Mouse (Mus musculus): ENCODE results near the gene Arrdc2. TPM values are rescaled to one million over a fixed set of nuclear protein-coding genes. Genes with fewer than 3 reads are reported as not detected.

The Arrdc2 gene
- polyA plus RNA-seq, 1 experiment from 2014 or later: 9.6 TPM

DNA sequence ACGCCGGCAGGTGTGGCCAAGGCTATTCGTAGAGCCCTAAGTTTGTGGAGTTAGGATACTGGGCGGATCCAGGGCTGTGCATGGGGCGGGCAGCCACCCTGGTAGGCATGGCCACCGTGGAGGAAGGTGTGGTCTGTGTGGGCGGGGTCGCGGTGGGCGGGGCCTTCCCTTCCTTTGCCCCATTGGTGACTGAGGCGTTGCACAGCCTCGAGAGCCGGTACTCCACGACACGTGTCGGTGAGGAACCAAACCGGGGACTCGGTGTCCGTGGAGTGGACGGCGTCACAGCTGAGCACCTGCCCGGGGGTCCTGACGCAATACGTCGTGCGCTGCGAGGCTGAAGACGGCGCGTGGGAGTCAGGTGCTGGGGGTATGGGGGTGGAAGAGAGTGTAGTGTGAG lies 22.8 kb downstream of the Arrdc2 start:
- Histone ChIP-seq H3K9me3 (no peaks in the 10 kb centered on the region), H3K9ac (replicated peaks) (no peak overlapping the region), H3K27me3 (peaks cover 2% of the 10 kb centered on the region; the same call in 1 of the 2 replicates), H3K4me1 (peaks cover 4% of the 10 kb centered on the region; the same call in 1 of the 2 replicates), H3K4me2 (replicated peaks) (0 out of 2 replicates have a peak overlapping the region, but pooled peaks have one; percentile 14), H3K27ac (replicated peaks) (no peak overlapping the region), H3K4me3 (0 out of 2 replicates have a peak overlapping the region, but pooled peaks have one; percentile 14), H3K36me3 (no peaks in the 10 kb centered on the region)
- peak; percentile 39; the same call in 1 of the 2 replicates for ATAC-seq (replicated peaks)
- WGBS: 8% methylated on average over 29 of the region's 30 CpGs

DNA sequence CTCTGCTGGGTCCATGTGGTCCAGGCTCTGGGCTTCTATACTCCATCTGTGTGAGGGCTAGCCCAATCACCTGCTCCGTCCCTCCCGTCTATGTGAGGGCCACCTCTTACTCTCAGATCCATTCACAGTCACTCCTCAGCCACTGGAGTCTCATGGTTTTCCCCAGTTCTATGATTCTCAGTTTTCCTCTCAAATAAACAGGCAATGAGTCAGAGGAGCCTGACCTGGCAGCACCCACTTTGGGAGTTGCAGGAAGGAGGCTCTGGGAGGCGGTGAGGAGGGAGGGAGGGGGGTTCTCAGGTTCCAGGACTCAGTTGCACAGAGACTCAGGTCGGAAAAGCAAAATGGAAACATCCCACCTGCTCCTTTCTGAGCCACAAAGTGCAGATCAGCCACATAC lies 26.6 kb downstream of the Arrdc2 start:
- 71% methylated on average over 4 of the region's 4 CpGs for WGBS
- H3K9ac ChIP-seq (replicated peaks): no peak overlapping the region
- no peaks in the 10 kb centered on the region for H3K36me3 ChIP-seq
- no peaks in the 10 kb centered on the region; the same call in 1 of the 2 replicates for H3K27me3 ChIP-seq
- H3K9me3 ChIP-seq: no peaks in the 10 kb centered on the region
- H3K4me2 ChIP-seq (replicated peaks): no peak overlapping the region
- H3K27ac ChIP-seq (replicated peaks): no peak overlapping the region
- H3K4me3 ChIP-seq: no peak overlapping the region
- no peak for ATAC-seq (replicated peaks)
- peaks cover 4% of the 10 kb centered on the region; the same call in 1 of the 2 replicates for H3K4me1 ChIP-seq

DNA sequence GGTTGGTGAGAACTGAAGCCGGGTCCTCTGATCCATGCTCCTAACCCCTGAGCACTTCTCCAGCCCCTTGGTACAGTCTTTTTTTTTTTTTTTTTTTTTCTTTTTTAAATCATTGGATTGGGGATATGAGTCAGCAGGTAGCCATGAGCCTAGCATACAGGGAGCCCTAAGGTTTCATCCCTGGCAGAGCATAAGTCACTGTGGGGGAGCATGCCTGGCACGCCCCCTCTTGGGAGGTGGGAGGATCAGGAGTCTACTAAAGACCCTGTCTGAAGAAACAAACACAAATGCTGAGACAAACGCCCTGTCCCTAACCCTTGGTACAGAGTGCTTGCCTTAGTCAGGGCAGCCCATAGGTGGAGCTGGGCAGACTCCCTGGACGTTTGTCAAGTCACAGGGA lies 27.5 kb downstream of the Arrdc2 start:
- no peak for ATAC-seq (replicated peaks)
- H3K27ac ChIP-seq (replicated peaks): no peak overlapping the region
- no peaks in the 10 kb centered on the region for H3K9me3 ChIP-seq
- no peak overlapping the region for H3K9ac ChIP-seq (replicated peaks)
- no peaks in the 10 kb centered on the region; the same call in 1 of the 2 replicates for H3K27me3 ChIP-seq
- no peaks in the 10 kb centered on the region for H3K36me3 ChIP-seq
- H3K4me1 ChIP-seq: peaks cover 4% of the 10 kb centered on the region; the same call in 1 of the 2 replicates
- no peak overlapping the region for H3K4me3 ChIP-seq
- WGBS: 45% methylated on average over 4 of the region's 4 CpGs
- H3K4me2 ChIP-seq (replicated peaks): no peak overlapping the region

DNA sequence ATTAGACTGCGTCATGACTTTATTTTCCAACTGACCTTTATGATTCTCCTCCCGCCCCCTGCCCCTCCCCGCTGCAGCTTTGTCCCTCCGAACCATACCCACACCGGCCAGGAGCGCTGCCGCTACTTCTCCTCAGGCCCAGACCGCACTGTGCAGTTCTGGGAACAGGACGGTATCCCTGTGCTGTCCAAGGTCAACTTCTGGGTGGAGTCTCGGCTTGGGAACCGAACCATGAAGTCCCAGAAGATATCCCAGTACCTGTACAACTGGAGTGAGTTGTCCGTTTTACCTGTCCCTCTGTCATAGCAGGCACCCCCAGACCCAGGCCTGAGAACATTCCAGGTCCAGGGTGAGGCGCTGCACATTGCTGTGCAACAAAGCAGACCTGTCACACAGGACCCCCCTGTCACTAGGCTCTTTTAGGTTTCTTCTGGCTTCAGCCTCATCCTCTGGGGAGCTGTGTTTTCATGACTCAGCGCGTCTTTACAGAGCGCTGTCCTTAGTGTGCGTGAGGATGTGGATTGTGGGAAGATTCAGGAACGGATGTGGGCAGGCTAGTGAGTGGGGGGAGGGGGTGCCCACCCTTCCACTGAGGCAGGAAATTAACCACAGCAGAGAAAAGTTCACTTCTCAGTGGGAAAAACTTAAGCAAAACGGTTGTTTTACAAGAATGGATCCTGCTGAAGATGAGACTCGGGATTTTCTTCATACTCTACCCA lies 28.4 kb downstream of the Arrdc2 start:
- Histone ChIP-seq H3K9ac (replicated peaks) (no peak overlapping the region), H3K36me3 (no peaks in the 10 kb centered on the region), H3K4me3 (no peak overlapping the region), H3K4me1 (no peaks in the 10 kb centered on the region), H3K4me2 (replicated peaks) (no peak overlapping the region), H3K9me3 (no peaks in the 10 kb centered on the region), H3K27ac (replicated peaks) (no peak overlapping the region), H3K27me3 (peaks cover 4% of the 10 kb centered on the region)
- ATAC-seq (replicated peaks): no peak
- WGBS: 80% methylated on average over 20 of the region's 20 CpGs

DNA sequence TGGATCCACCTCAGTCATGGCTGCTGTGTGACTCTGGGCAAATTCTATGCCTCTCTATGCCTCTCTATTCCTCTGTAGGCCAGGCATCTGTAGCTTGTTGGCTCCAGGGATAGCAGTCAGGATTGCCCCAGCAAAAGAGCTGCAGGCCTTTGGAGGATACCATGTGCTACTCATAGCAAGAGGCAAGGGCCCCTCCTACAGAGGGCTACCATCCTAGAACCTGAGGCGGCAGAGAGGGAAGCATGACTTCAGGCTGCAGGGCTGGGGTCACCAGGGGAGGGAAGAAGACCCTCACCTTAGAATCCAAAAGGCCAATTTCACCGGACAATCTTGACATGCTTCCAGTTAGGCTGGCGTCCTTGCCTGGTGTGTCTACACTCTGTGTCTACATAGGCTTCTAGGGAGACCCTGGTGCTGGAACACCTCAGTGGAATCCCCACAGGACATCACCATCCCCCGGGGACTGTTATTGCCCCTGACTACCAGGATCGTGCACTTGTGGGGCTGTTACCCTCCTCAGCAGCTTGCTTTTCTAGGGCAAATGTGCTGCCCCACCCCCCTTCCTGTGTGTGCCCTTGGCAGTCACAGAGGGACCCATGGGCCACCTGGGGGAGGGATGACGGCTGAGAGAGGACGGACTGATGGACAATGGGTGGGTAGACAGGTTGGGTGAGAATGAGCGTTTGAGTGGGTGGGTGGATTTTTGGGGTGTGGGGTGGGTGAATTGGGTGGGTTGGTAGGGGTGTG lies 30.4 kb downstream of the Arrdc2 start:
- ATAC-seq (replicated peaks): no peak
- WGBS: 92% methylated on average over 8 of the region's 8 CpGs

DNA sequence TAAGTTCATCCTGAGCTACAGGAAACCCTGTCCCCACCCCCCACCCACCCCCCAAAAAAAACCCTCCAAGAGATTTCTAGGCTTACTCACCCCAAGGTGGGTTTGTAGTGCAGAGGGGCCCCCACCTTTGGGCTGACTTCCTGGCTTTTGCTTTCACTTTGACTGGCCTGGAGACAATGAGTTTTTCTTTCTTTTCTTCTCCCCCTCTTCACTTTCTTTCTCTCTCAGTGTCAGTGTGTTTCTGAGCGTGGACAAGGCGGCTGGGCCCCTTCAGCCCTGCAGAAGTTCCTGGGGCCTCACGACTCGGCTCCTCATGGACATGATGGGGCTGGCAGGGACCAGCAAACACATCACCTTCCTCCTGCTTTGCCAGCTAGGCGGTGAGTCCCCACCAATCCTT lies 31.3 kb downstream of the Arrdc2 start, which contains the start of gene Il12rb1:
Il12rb1 (plus strand) TSS at position 211 of the 400 bp plus-strand sequence.
- H3K4me3 ChIP-seq: no peak within 1 kb of the TSS
- H3K4me1 ChIP-seq: peaks cover 16% of the 10 kb centered on the region
- no peaks in the 10 kb centered on the region for H3K9me3 ChIP-seq
- no peak within 1 kb of the TSS for H3K9ac ChIP-seq (replicated peaks)
- H3K36me3 ChIP-seq: no peaks in the 10 kb centered on the region
- H3K4me2 ChIP-seq (replicated peaks): no peak within 1 kb of the TSS
- no peak within 1 kb of the TSS for H3K27ac ChIP-seq (replicated peaks)
- no peak for ATAC-seq (replicated peaks)
- 74% methylated on average over 5 of the region's 5 CpGs for WGBS
- peaks cover 22% of the 10 kb centered on the region for H3K27me3 ChIP-seq

More for the DNA sequence above, 30.4 kb downstream of the Arrdc2 start:
- Histone ChIP-seq H3K9ac (replicated peaks) (no peak overlapping the region), H3K27ac (replicated peaks) (no peak overlapping the region), H3K4me1 (peaks cover 9% of the 10 kb centered on the region), H3K4me3 (no peak overlapping the region), H3K9me3 (no peaks in the 10 kb centered on the region), H3K36me3 (no peaks in the 10 kb centered on the region), H3K27me3 (peaks cover 13% of the 10 kb centered on the region; the same call in 1 of the 2 replicates), H3K4me2 (replicated peaks) (no peak overlapping the region)

DNA sequence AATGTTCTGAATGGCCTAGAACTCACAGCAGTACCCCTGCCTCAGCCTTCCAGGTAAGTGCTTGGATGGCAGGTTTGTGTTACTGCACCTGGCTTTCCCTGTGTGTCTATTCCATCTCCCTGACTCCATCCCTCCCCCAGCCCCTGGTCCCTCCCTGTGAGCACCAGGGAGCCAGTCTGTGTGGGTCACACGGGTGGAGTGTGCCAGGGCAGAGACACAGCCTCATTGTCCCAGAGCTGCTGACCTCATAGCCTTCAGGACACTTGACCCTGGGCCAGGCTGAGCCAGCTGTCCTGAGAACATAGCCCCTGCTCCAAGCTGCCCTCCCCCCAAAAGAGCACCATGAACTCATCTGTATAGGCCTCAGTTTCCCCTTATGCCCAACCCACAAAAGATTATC lies 32.2 kb downstream of the Arrdc2 start:
- Histone ChIP-seq H3K27me3 (peaks cover 24% of the 10 kb centered on the region), H3K4me1 (peaks cover 16% of the 10 kb centered on the region)
- 45% methylated on average over 1 of the region's 1 CpGs for WGBS

DNA sequence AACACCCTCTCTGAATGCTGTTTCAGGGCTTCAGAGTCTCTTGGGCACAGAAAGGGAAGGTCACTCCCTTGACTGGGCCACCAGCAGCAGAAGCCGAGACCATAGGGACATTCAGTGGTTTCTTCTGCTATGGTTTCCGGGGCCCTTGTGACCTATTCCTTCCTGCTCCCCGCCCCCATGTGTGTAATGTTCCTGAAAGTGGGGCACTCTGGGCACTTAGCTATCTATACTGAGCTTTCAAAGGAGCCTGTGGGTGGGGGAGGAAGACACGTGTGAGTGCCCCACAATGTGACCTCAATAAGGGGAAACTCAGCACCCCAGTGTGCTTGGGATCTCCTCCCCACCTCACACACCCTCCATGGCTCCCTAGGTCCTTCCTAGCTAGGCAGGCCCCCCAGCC lies 33.0 kb downstream of the Arrdc2 start:
- Histone ChIP-seq H3K27me3 (peaks cover 27% of the 10 kb centered on the region), H3K36me3 (no peaks in the 10 kb centered on the region), H3K9ac (replicated peaks) (no peak overlapping the region), H3K9me3 (no peaks in the 10 kb centered on the region), H3K27ac (replicated peaks) (no peak overlapping the region), H3K4me3 (no peak overlapping the region), H3K4me1 (peaks cover 16% of the 10 kb centered on the region), H3K4me2 (replicated peaks) (no peak overlapping the region)
- 70% methylated on average over 4 of the region's 4 CpGs for WGBS
- no peak for ATAC-seq (replicated peaks)

More for the DNA sequence above, 32.2 kb downstream of the Arrdc2 start:
- ATAC-seq (replicated peaks): no peak
- no peaks in the 10 kb centered on the region for H3K36me3 ChIP-seq
- no peak overlapping the region for H3K4me2 ChIP-seq (replicated peaks)
- no peak overlapping the region for H3K4me3 ChIP-seq
- no peak overlapping the region for H3K9ac ChIP-seq (replicated peaks)
- no peak overlapping the region for H3K27ac ChIP-seq (replicated peaks)
- no peaks in the 10 kb centered on the region for H3K9me3 ChIP-seq

DNA sequence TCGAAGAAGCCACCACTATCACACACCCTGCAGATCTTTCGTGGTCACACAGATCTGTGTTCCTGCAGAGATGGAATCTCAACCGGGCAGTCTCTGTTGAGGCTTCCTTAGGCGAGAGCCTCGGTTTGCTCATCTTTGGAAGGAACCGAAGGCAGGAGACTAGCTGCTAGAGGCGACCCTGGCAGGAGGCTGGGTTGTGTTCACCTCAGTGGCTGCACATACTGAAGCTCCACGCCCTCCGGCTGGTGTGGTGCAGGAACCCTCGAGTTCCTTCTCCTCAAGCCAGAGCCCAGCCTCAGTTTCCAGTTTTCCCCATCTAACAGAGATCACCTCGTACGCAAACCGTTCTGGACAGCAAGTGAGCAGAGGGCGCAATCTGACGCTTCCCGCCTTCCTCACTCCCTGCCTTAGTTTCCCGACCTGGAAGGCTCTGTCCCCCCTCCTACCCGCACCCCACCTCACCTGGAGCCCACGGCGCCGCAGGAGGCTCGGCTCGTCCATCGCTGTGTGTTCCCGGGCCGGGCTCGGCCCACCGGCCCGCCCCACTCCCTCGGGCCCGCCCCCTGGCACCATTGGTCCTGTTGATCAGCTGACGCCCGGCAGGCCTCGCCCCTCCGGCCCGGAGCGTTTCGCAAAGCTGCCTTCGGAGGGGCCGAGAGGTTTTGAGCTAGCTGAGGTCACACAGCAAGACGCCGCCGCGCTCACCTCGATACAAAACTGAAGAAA lies 34.9 kb downstream of the Arrdc2 start, which contains the start of gene Mast3:
Mast3 (minus strand) TSS at position 574 of the 726 bp plus-strand sequence.
- peak within 1 kb of the TSS; percentile 95 for H3K4me2 ChIP-seq (replicated peaks)
- no peaks in the 10 kb centered on the region for H3K36me3 ChIP-seq
- H3K9me3 ChIP-seq: no peaks in the 10 kb centered on the region
- H3K4me3 ChIP-seq: peak within 1 kb of the TSS; percentile 65
- peak; percentile 90 for ATAC-seq (replicated peaks)
- no peak within 1 kb of the TSS for H3K27ac ChIP-seq (replicated peaks)
- peaks cover 25% of the 10 kb centered on the region for H3K4me1 ChIP-seq
- peaks cover 32% of the 10 kb centered on the region for H3K27me3 ChIP-seq
- 1% methylated on average over 45 of the region's 45 CpGs for WGBS
- H3K9ac ChIP-seq (replicated peaks): peak within 1 kb of the TSS; percentile 58

DNA sequence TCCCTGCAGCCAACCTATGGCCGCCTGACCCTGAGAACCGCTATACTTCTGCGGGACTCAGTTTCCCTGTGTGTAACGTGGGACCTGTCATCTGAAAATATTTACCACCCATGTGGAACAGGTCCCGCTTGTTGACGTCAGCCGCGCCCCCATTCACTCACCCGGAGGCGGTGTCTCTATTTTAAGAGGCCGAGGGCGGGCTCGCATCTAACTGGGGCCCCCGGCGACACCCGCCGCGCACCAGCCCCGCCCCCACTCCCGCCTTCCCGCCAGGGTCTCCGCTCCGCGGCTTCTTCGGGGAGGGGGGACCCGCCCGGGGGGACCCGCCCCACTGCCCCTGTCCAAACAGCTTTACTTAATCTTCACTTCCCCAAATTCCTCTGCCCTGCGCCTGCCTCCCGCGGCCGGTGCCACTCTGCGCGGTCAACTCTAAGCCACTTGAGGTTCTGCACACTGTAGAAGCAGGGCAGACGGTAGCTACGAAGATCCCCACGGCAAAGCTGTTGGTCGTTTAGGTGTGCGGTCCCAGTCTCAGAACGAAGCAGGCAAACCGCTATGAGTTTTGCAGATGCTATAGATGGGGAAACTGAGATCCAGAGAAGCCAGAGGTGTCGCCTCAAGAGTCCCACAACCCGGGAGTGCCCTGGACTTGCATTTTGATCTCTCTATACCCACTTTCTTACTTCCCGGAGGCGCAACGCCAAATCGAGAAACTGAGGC lies 35.6 kb downstream of the Arrdc2 start:
- Histone ChIP-seq H3K27me3 (peaks cover 39% of the 10 kb centered on the region), H3K9me3 (no peaks in the 10 kb centered on the region), H3K36me3 (no peaks in the 10 kb centered on the region), H3K4me3 (peak overlapping the region; percentile 65), H3K27ac (replicated peaks) (no peak overlapping the region), H3K4me2 (replicated peaks) (peak overlapping the region; percentile 95), H3K9ac (replicated peaks) (peak overlapping the region; percentile 58), H3K4me1 (peaks cover 25% of the 10 kb centered on the region)
- ATAC-seq (replicated peaks): peak; percentile 44; the same call in 1 of the 2 replicates
- WGBS: 2% methylated on average over 44 of the region's 47 CpGs

DNA sequence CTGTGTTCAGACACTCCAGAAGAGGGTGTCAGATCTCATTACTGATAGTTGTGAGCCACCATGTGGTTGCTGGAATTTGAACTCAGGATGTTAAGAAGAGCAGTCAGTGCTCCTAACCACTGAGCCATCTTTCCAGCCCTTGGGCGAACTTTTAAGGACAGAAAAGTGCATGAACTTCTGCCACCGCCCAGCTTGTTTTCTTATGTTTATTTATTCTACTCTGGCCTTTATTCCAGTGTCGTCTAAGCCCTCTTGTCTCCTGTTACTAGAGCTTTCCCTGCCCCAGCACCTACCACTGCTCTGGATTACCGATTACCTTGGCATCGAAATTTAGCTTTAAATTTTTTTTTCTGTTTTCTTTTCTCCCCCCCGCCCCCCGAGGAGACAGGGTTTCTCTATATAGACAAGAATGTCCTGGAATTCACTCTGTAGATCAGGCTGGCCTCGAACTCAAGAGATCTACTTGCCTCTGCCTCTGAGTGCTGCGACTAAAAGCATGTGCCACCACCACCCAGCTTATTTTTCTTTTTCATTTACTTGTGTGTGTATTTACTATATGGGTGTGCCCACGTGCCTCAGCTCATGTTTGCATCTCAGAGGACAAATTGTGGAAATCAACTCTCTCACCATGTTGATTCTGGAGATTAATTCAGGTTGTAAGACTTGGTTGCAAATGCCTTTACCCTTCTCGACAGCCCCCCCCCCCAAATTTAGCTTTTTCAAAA lies 36.6 kb downstream of the Arrdc2 start:
- Histone ChIP-seq H3K36me3 (no peaks in the 10 kb centered on the region), H3K4me3 (no peak overlapping the region), H3K4me2 (replicated peaks) (no peak overlapping the region), H3K4me1 (peaks cover 31% of the 10 kb centered on the region), H3K9ac (replicated peaks) (no peak overlapping the region), H3K27me3 (peaks cover 43% of the 10 kb centered on the region), H3K27ac (replicated peaks) (no peak overlapping the region), H3K9me3 (no peaks in the 10 kb centered on the region)
- WGBS: 74% methylated on average over 11 of the region's 11 CpGs
- no peak for ATAC-seq (replicated peaks)
